In the genomic region with DNA sequence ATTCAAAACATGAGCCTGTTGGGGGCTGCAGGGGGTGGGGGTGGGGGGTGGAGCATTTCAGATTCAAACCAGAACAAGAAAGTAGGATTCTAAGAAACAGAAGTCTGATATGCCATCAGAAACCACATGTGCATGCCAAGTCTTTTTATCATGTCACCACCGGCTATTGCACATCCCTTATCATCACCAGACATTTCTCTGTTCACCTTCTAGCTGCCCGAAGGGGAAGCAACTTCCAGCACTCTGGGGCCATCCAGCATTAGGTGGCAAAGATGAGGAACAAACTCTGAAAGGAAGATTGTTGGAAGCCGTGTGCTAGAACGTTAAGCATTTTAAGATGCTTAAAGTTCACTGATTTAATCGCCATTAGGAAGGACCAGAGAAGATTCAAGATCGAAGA, we compare ENCODE assay signal across 16 mouse cellular contexts. TPM values are rescaled to one million over a fixed set of nuclear protein-coding genes. Genes with fewer than 3 reads are reported as not detected.
A peak's percentile ranks its signal among the peaks of the same experiment; 100 is the strongest.
DNase-seq lines count a peak whose midpoint lies in the region; ATAC-seq and TF ChIP-seq lines count a peak whose summit lies in the region.
"Had no signal": no experiment of that assay in that cellular context is flagged by ENCODE, and none has a peak within 500 bp of the region (broad histone marks: within the 10 kb centered on the region; RNA-seq: fewer than 3 reads in every experiment).

No protein-coding gene starts in this region.

- peak; percentile 98 for TF ChIP-seq EP300 in MEL (IDR thresholded peaks at IDR 0.05; ENCODE audit: low read depth in 1 of 2, low read length in 2 of 2)

- DNase-seq in 416B (ENCODE audit: low read depth) (peak; percentile 83), MEL (ENCODE audit: low read depth, low spot score) (peak; percentile 91)
- DNase-seq in gastrocnemius, adult 18-20 months (ENCODE audit: low spot score): no peak
- DNase-seq in natural killer cell, adult 2 months (ENCODE audit: low spot score in 2 of 2): no peak
- DNase-seq in kidney, postnatal 25 days: no peak
- no peak for DNase-seq in yolk sac, embryonic 10.5 days (ENCODE audit: low spot score)
- DNase-seq: cerebellum, adult 9-11 months; gastrocnemius, postnatal 14 days; kidney, postnatal 4 days; lung, postnatal 36 days had no signal

- peak overlapping the region; percentile 8; a peak in 3 of 4 replicates for H3K4me3 ChIP-seq in MEL (ENCODE audit: control insufficient read depth in 1 of 2, insufficient read depth in 1 of 2, low read depth in 2 of 2, low read length in 2 of 2)
- peak overlapping the region; percentile 48 for H3K4me3 ChIP-seq in erythroblast, embryonic 14.5 days (replicated peaks)
- H3K4me3 ChIP-seq in liver, embryonic 15.5 days (replicated peaks): peak overlapping the region; percentile 28; the same call in 1 of the 2 replicates
- H3K4me3 ChIP-seq: embryonic facial prominence, embryonic 12.5 days; heart, embryonic 13.5 days had no signal

- H3K36me3 ChIP-seq in MEL (ENCODE audit: control insufficient read depth in 1 of 2, insufficient read depth in 2 of 2, low read length in 2 of 2): peaks cover 0 to 15% of the 10 kb centered on the region in 2 experiments; a peak in 2 of 4 replicates
- no peaks in the 10 kb centered on the region; the same call in 1 of the 2 replicates for H3K36me3 ChIP-seq in erythroblast, embryonic 14.5 days (ENCODE audit: control insufficient read depth)
- no peaks in the 10 kb centered on the region for H3K36me3 ChIP-seq in liver, embryonic 15.5 days (replicated peaks)
- H3K36me3 ChIP-seq: embryonic facial prominence, embryonic 12.5 days; heart, embryonic 13.5 days had no signal

- TF ChIP-seq RAD21 in MEL (IDR thresholded peaks at IDR 0.05; ENCODE audit: low read depth, low read length): no peak

- ATAC-seq in liver, embryonic 15.5 days (ENCODE audit: insufficient read depth): peak; percentile 92
- ATAC-seq: forebrain, embryonic 14.5 days; Patski had no signal

- peak overlapping the region; percentile 66 for H3K4me2 ChIP-seq in liver, embryonic 15.5 days
- H3K4me2 ChIP-seq: embryonic facial prominence, embryonic 12.5 days; heart, embryonic 13.5 days had no signal

- no peaks in the 10 kb centered on the region for H3K79me2 ChIP-seq in MEL (ENCODE audit: control insufficient read depth, insufficient read depth, low read length, poor library complexity)

- TF ChIP-seq POLR2A in MEL (IDR thresholded peaks at IDR 0.05; ENCODE audit: control insufficient read depth in 1 of 2, insufficient read depth in 1 of 2, low read depth in 1 of 2, low read length in 2 of 2, poor library complexity in 1 of 2): no peak

- TF ChIP-seq CTCF in MEL (IDR thresholded peaks at IDR 0.05 in 2 of 3, conservative IDR thresholded peaks at IDR 0.05 in 1 of 3; ENCODE audit: control insufficient read depth in 1 of 3, insufficient read depth in 1 of 3, low read depth in 2 of 3, low read length in 3 of 3, poor library complexity in 1 of 3, severe bottlenecking in 1 of 3): no peak

- H3K4me1 ChIP-seq in MEL (ENCODE audit: control insufficient read depth in 1 of 2, insufficient read depth in 2 of 2, low read length in 2 of 2): peaks cover 6 to 21% of the 10 kb centered on the region in 2 experiments
- H3K4me1 ChIP-seq in erythroblast, embryonic 14.5 days (ENCODE audit: control insufficient read depth): peaks cover 41% of the 10 kb centered on the region
- H3K4me1 ChIP-seq in liver, embryonic 15.5 days (replicated peaks): peaks cover 52% of the 10 kb centered on the region
- H3K4me1 ChIP-seq: embryonic facial prominence, embryonic 12.5 days had no signal

- peak overlapping the region; percentile 86 for H3K27ac ChIP-seq in MEL (ENCODE audit: control insufficient read depth, low read depth, low read length)
- H3K27ac ChIP-seq in liver, embryonic 15.5 days (replicated peaks): peak overlapping the region; percentile 90
- H3K27ac ChIP-seq: embryonic facial prominence, embryonic 12.5 days; heart, embryonic 13.5 days had no signal

- no peaks in the 10 kb centered on the region for H3K9me3 ChIP-seq in MEL (replicated peaks; ENCODE audit: insufficient read depth, low read length)
- peaks cover 14% of the 10 kb centered on the region for H3K9me3 ChIP-seq in erythroblast, embryonic 14.5 days (ENCODE audit: control insufficient read depth, low read length)
- peaks cover 5% of the 10 kb centered on the region; the same call in 1 of the 2 replicates for H3K9me3 ChIP-seq in liver, embryonic 15.5 days (replicated peaks)
- H3K9me3 ChIP-seq: embryonic facial prominence, embryonic 12.5 days; heart, embryonic 13.5 days had no signal

- no peak overlapping the region for H3K9ac ChIP-seq in MEL (ENCODE audit: control insufficient read depth, low read depth, low read length, poor library complexity, severe bottlenecking)
- H3K9ac ChIP-seq in liver, embryonic 15.5 days: peak overlapping the region; percentile 28
- H3K9ac ChIP-seq: embryonic facial prominence, embryonic 12.5 days; heart, embryonic 13.5 days had no signal

- H3K27me3 ChIP-seq in MEL (ENCODE audit: control insufficient read depth in 1 of 2, insufficient read depth in 2 of 2, low read length in 2 of 2): no peaks in the 10 kb centered on the region
- H3K27me3 ChIP-seq in erythroblast, embryonic 14.5 days (ENCODE audit: control insufficient read depth): no peaks in the 10 kb centered on the region
- H3K27me3 ChIP-seq in liver, embryonic 15.5 days: no peaks in the 10 kb centered on the region
- H3K27me3 ChIP-seq: embryonic facial prominence, embryonic 12.5 days; heart, embryonic 13.5 days; Patski had no signal

- WGBS in liver, embryonic 15.5 days (ENCODE audit: insufficient replicate concordance): 13% methylated on average over 6 of the region's 6 CpGs

TF ChIP-seq in MEL, 35 proteins besides CTCF, POLR2A, EP300 and RAD21 (continues in another document):
- TF ChIP-seq TCF12 (IDR thresholded peaks at IDR 0.05; ENCODE audit: low read depth, low read length) (peak; percentile 98), POLR2AphosphoS2 (IDR thresholded peaks at IDR 0.05; ENCODE audit: low read length) (no peak), KAT2A (conservative IDR thresholded peaks at IDR 0.05; ENCODE audit: low read depth, low read length) (no peak), HCFC1 (IDR thresholded peaks at IDR 0.05; ENCODE audit: low read depth, low read length) (peak; percentile 48; the same call in 1 of the 2 replicates), SIN3A (IDR thresholded peaks at IDR 0.05; ENCODE audit: low read length) (peak; percentile 78), UBTF (IDR thresholded peaks at IDR 0.05; ENCODE audit: borderline replicate concordance, insufficient read depth, low read depth, low read length) (no peak), NRF1 (IDR thresholded peaks at IDR 0.05; ENCODE audit: insufficient read depth, low read depth, low read length, poor library complexity, severe bottlenecking) (no peak), MYC (IDR thresholded peaks at IDR 0.05; ENCODE audit: low read depth, low read length) (peak; percentile 79), ZMIZ1 (IDR thresholded peaks at IDR 0.05; ENCODE audit: low read depth, low read length) (no peak), GABPA (IDR thresholded peaks at IDR 0.05; ENCODE audit: low read depth, low read length) (no peak), MXI1 (IDR thresholded peaks at IDR 0.05; ENCODE audit: low read depth, low read length) (peak; percentile 50; the same call in 1 of the 2 replicates), USF1 (IDR thresholded peaks at IDR 0.05; ENCODE audit: low read depth, low read length) (0 out of 2 replicates have a peak, but pooled peaks have one; percentile 6), MYB (IDR thresholded peaks at IDR 0.05; ENCODE audit: low read depth, low read length) (peak; percentile 19; the same call in 1 of the 2 replicates), JUND (IDR thresholded peaks at IDR 0.05; ENCODE audit: low read depth, low read length) (no peak), CHD2 (IDR thresholded peaks at IDR 0.05; ENCODE audit: low read length) (no peak), BHLHE40 (IDR thresholded peaks at IDR 0.05; ENCODE audit: borderline replicate concordance, low read depth, low read length) (peak; percentile 89), TAL1 (IDR thresholded peaks at IDR 0.05; ENCODE audit: low read length) (peak; percentile 96), E2F4 (IDR thresholded peaks at IDR 0.05; ENCODE audit: borderline replicate concordance, low read depth, low read length) (no peak), ETS1 (IDR thresholded peaks at IDR 0.05; ENCODE audit: low read depth, low read length) (peak; percentile 96), TBP (IDR thresholded peaks at IDR 0.05; ENCODE audit: low read depth, low read length) (no peak), ZNF384 (IDR thresholded peaks at IDR 0.05; ENCODE audit: low read depth, low read length) (no peak), RCOR1 (IDR thresholded peaks at IDR 0.05; ENCODE audit: low read depth, low read length) (peak; percentile 98), ZKSCAN1 (IDR thresholded peaks at IDR 0.05; ENCODE audit: low read depth, low read length) (no peak), MAZ (IDR thresholded peaks at IDR 0.05; ENCODE audit: low read depth, low read length) (peak; percentile 86), POLR2AphosphoS5 (IDR thresholded peaks at IDR 0.05; ENCODE audit: borderline replicate concordance, low read depth, low read length) (no peak), MAX (IDR thresholded peaks at IDR 0.05; ENCODE audit: low read length) (peak; percentile 63; the same call in 1 of the 2 replicates), USF2 (IDR thresholded peaks at IDR 0.05; ENCODE audit: borderline replicate concordance in 1 of 2, insufficient read depth in 1 of 2, low read depth in 1 of 2, low read length in 2 of 2) (no peak), GATA1 (IDR thresholded peaks at IDR 0.05; ENCODE audit: low read depth, low read length) (peak; percentile 99), NELFE (IDR thresholded peaks at IDR 0.05; ENCODE audit: low read depth, low read length) (no peak), CHD1 (IDR thresholded peaks at IDR 0.05; ENCODE audit: low read depth, low read length) (no peak), ELF1 (IDR thresholded peaks at IDR 0.05; ENCODE audit: low read depth, low read length) (peak; percentile 48; the same call in 1 of the 2 replicates), MAFK (IDR thresholded peaks at IDR 0.05; ENCODE audit: borderline replicate concordance, low read depth, low read length) (peak; percentile 24; the same call in 1 of the 2 replicates), ZC3H11A (IDR thresholded peaks at IDR 0.05; ENCODE audit: low read depth, low read length) (no peak; the same call in 1 of the 2 replicates)

RNA-seq across cellular contexts. Expression of gene Gfod1, which starts 43.2 kb away (rescaled TPM):
- 0.27 and 0.62 TPM in 2 replicates for total RNA-seq in MEL (2012; rRNA removed)
- polyA plus RNA-seq in MEL (2012; ENCODE audit: insufficient read depth in 1 of 2, insufficient read length in 2 of 2, low read depth in 1 of 2, low replicate concordance in 2 of 2, missing spikeins in 1 of 2): under 1 TPM in 1 of 2 experiments, not detected in 1; 0.93 TPM
- polyA plus RNA-seq in erythroblast, embryonic 14.5 days (2012): 0.01 and 0.03 TPM in 2 replicates
- 0.24 and 0.64 TPM in 2 replicates for polyA plus RNA-seq in liver, embryonic 15.5 days (2015; fragmentation: Nextera tagmentation; extraction: Ambion mirVana)
- total RNA-seq in gastrocnemius, adult 18-20 months (2021): 1 to 10 TPM; 4.7 to 6.8 TPM

Comparison
In these comparisons a context has a peak if more than half of its experiments do, and no peak if none do; other contexts are left out.
1. DNase-seq: peak in 416B (single experiment) and MEL (single experiment); none in gastrocnemius, adult 18-20 months (single experiment), natural killer cell, adult 2 months (0 of 2), kidney, postnatal 25 days (0 of 2) and yolk sac, embryonic 10.5 days (single experiment).
2. Peak in every context shown above with its lines, with median percentiles within 50 percentile points of each other: H3K4me3 ChIP-seq.